Mouse (Mus musculus): ENCODE results near the gene Acod1.

Gene Acod1

GRCm38 (mm10) chr14:103046677-103047076 lies at the start of gene Acod1:
Acod1 (plus strand) TSS chr14:103046977.
- DNase-seq (ENCODE audit: low read depth, low spot score): no peak

- DNase-seq (ENCODE audit: low read depth, low spot score): no peak
Measured at GRCm38 (mm10) chr14:103007737-103008136, 39.0 kb upstream of the Acod1 start.

- DNase-seq (ENCODE audit: low read depth, low spot score): peak; percentile 52
Measured at GRCm38 (mm10) chr14:103011782-103012181, 35.0 kb upstream of the Acod1 start.

- peak; percentile 78 for DNase-seq (ENCODE audit: low read depth, low spot score)
Measured at GRCm38 (mm10) chr14:103012563-103013150, 34.1 kb upstream of the Acod1 start.

GRCm38 (mm10) chr14:103017009-103017408 lies 29.8 kb upstream of the Acod1 start:
- DNase-seq (ENCODE audit: low read depth, low spot score): no peak

- no peak for DNase-seq (ENCODE audit: low read depth, low spot score)
Measured at GRCm38 (mm10) chr14:103020046-103020445, 26.7 kb upstream of the Acod1 start.

GRCm38 (mm10) chr14:103029203-103029602 lies 17.6 kb upstream of the Acod1 start:
- DNase-seq (ENCODE audit: low read depth, low spot score): no peak

- peak; percentile 21 for DNase-seq (ENCODE audit: low read depth, low spot score)
Measured at GRCm38 (mm10) chr14:103033271-103033823, 13.4 kb upstream of the Acod1 start.

GRCm38 (mm10) chr14:103034076-103034475 lies 12.7 kb upstream of the Acod1 start:
- no peak for DNase-seq (ENCODE audit: low read depth, low spot score)

- no peak for DNase-seq (ENCODE audit: low read depth, low spot score)
Measured at GRCm38 (mm10) chr14:103037016-103037415, 9.8 kb upstream of the Acod1 start.

GRCm38 (mm10) chr14:103048292-103049086 lies 1.7 kb downstream of the Acod1 start:
- no peak for DNase-seq (ENCODE audit: low read depth, low spot score)

- peak; percentile 74 for DNase-seq (ENCODE audit: low read depth, low spot score)
Measured at GRCm38 (mm10) chr14:103051159-103051769, 4.5 kb downstream of the Acod1 start.

GRCm38 (mm10) chr14:103054731-103055130 lies 8.0 kb downstream of the Acod1 start:
- DNase-seq (ENCODE audit: low read depth, low spot score): no peak

GRCm38 (mm10) chr14:103056601-103057000 lies 9.8 kb downstream of the Acod1 start:
- DNase-seq (ENCODE audit: low read depth, low spot score): no peak

GRCm38 (mm10) chr14:103058998-103059397 lies 12.2 kb downstream of the Acod1 start:
- no peak for DNase-seq (ENCODE audit: low read depth, low spot score)

GRCm38 (mm10) chr14:103059495-103059894 lies 12.7 kb downstream of the Acod1 start:
- no peak for DNase-seq (ENCODE audit: low read depth, low spot score)

- peak; percentile 86 for DNase-seq (ENCODE audit: low read depth, low spot score)
Measured at GRCm38 (mm10) chr14:103065294-103066167, 18.8 kb downstream of the Acod1 start.

GRCm38 (mm10) chr14:103069465-103069863 lies 22.7 kb downstream of the Acod1 start:
- DNase-seq (ENCODE audit: low read depth, low spot score): no peak

- peak; percentile 88 for DNase-seq (ENCODE audit: low read depth, low spot score)
Measured at GRCm38 (mm10) chr14:103069864-103070611, 23.3 kb downstream of the Acod1 start, which contains the start of gene Cln5. Cln5 (plus strand) TSS chr14:103070216.

- peak; percentile 21 for DNase-seq (ENCODE audit: low read depth, low spot score)
Measured at GRCm38 (mm10) chr14:103070790-103071189, 24.0 kb downstream of the Acod1 start.

GRCm38 (mm10) chr14:103071471-103071870 lies 24.7 kb downstream of the Acod1 start:
- DNase-seq (ENCODE audit: low read depth, low spot score): no peak
